Mouse (Mus musculus): Measurements from ENCODE around the gene Serhl. TPM values are rescaled to one million over a fixed set of nuclear protein-coding genes. Genes with fewer than 3 reads are reported as not detected.
A peak's percentile ranks its signal among the peaks of the same experiment; 100 is the strongest.
"Not testable (repeated sequence)": the region's sequence is repeated elsewhere in the genome, so short reads cannot be mapped to it uniquely, and the experiment has no call there.

The Serhl gene
- polyA plus RNA-seq, 1 experiment from 2014 or later = 45.4 TPM

DNA sequence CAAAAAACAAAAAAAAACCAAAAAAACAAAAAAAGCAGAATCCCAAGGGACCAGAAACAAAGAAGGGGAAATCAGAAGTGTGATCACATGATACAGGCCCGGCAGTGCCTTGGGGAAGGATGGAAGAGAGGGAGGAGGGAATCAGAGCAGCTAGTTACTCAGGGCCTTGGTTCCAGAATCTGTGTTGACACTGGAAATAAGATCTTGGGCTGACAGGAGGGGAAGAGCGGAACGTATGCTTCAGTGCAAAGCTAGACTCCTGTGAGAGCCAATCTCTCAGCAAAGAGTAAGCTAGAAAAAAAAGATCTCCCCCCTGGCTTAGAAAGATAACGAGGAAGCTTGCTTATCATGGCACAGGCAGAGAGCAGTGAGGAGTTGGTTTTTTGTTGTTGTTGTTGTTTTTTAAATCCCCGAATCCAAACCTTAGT is 30.1 kb upstream of the Serhl start:
- H3K4me1 ChIP-seq = peaks cover 27% of the 10 kb centered on the region
- WGBS = 48% methylated on average over 5 of the region's 5 CpGs
- no peak overlapping the region for H3K4me2 ChIP-seq
- no peak overlapping the region for H3K9ac ChIP-seq
- H3K9me3 ChIP-seq = no peaks in the 10 kb centered on the region
- no peak for ATAC-seq (ENCODE audit: low FRiP score)
- H3K36me3 ChIP-seq (replicated peaks) = no peaks in the 10 kb centered on the region
- peak overlapping the region; percentile 43; the same call in 1 of the 2 replicates for H3K27ac ChIP-seq
- H3K4me3 ChIP-seq (replicated peaks) = no peak overlapping the region
- H3K27me3 ChIP-seq = no peaks in the 10 kb centered on the region

GRCm38 (mm10) chr15:83061689-83062088 is 27.6 kb upstream of the Serhl start:
- no peaks in the 10 kb centered on the region for H3K27me3 ChIP-seq
- WGBS = 12% methylated on average over 5 of the region's 5 CpGs
- no peak overlapping the region for H3K27ac ChIP-seq
- H3K9me3 ChIP-seq = no peaks in the 10 kb centered on the region
- no peaks in the 10 kb centered on the region for H3K36me3 ChIP-seq (replicated peaks)
- H3K9ac ChIP-seq = no peak overlapping the region
- no peak overlapping the region for H3K4me3 ChIP-seq (replicated peaks)
- H3K4me1 ChIP-seq = peaks cover 14% of the 10 kb centered on the region
- peak; percentile 40; the same call in 1 of the 2 replicates for ATAC-seq (ENCODE audit: low FRiP score)
- no peak overlapping the region for H3K4me2 ChIP-seq

GRCm38 (mm10) chr15:83062582-83062981 is 26.7 kb upstream of the Serhl start:
- not testable (repeated sequence) for H3K4me3 ChIP-seq (replicated peaks); H3K9ac ChIP-seq; H3K4me2 ChIP-seq; H3K27me3 ChIP-seq; H3K27ac ChIP-seq; H3K4me1 ChIP-seq; H3K9me3 ChIP-seq; H3K36me3 ChIP-seq (replicated peaks); ATAC-seq (ENCODE audit: low FRiP score)
- 95% methylated on average over 2 of the region's 2 CpGs for WGBS

DNA sequence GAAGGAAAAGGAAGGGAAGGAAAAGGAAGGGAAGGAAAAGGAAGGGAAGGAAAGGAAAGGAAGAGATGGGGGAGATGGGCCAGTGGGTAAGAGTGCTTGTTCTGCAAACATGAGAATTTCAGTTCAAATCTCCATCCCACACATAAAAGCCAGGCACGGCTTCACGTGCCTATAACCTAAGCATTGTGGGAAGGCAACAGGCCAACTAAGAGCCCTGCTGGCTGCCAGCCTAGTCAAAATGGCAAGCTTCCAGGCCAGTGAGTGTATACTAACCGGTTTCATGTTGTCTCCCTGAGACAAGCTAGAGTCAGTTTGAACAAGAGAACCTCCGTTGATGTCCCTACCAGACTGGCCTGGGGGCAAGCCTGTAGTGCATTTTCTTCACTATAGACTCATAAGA is 23.8 kb upstream of the Serhl start:
- 75% methylated on average over 4 of the region's 4 CpGs for WGBS
- Histone ChIP-seq H3K27ac (no peak overlapping the region), H3K4me2 (no peak overlapping the region), H3K4me3 (replicated peaks) (no peak overlapping the region), H3K36me3 (replicated peaks) (no peaks in the 10 kb centered on the region), H3K4me1 (peaks cover 8% of the 10 kb centered on the region), H3K9me3 (no peaks in the 10 kb centered on the region), H3K9ac (no peak overlapping the region), H3K27me3 (0 out of 2 replicates have a peak, but pooled peaks cover 4% of the 10 kb centered on the region)
- ATAC-seq (ENCODE audit: low FRiP score) = no peak

- H3K27ac ChIP-seq = no peak overlapping the region
- no peak overlapping the region for H3K4me2 ChIP-seq
- no peak overlapping the region for H3K4me3 ChIP-seq (replicated peaks)
- 97% methylated on average over 5 of the region's 5 CpGs for WGBS
- ATAC-seq (ENCODE audit: low FRiP score) = no peak
- H3K36me3 ChIP-seq (replicated peaks) = no peaks in the 10 kb centered on the region
- no peaks in the 10 kb centered on the region for H3K4me1 ChIP-seq
- H3K9me3 ChIP-seq = no peaks in the 10 kb centered on the region
- no peak overlapping the region for H3K9ac ChIP-seq
- H3K27me3 ChIP-seq = 0 out of 2 replicates have a peak, but pooled peaks cover 4% of the 10 kb centered on the region
These were observed 21.0 kb upstream of the Serhl start for GRCm38 (mm10) chr15:83068270-83068669.

- Histone ChIP-seq H3K9me3 (no peaks in the 10 kb centered on the region), H3K27me3 (0 out of 2 replicates have a peak, but pooled peaks cover 5% of the 10 kb centered on the region), H3K4me2 (no peak overlapping the region), H3K36me3 (replicated peaks) (no peaks in the 10 kb centered on the region), H3K27ac (no peak overlapping the region), H3K4me3 (replicated peaks) (no peak overlapping the region), H3K4me1 (no peaks in the 10 kb centered on the region), H3K9ac (no peak overlapping the region)
- WGBS = 72% methylated on average over 3 of the region's 3 CpGs
- no peak for ATAC-seq (ENCODE audit: low FRiP score)
These were observed 18.4 kb upstream of the Serhl start for GRCm38 (mm10) chr15:83070942-83071341.

- no peaks in the 10 kb centered on the region for H3K4me1 ChIP-seq
- H3K4me2 ChIP-seq = no peak overlapping the region
- WGBS = 86% methylated on average over 5 of the region's 5 CpGs
- no peak overlapping the region for H3K27ac ChIP-seq
- H3K4me3 ChIP-seq (replicated peaks) = no peak overlapping the region
- H3K9ac ChIP-seq = no peak overlapping the region
- peaks cover 11% of the 10 kb centered on the region; the same call in 1 of the 2 replicates for H3K27me3 ChIP-seq
- H3K36me3 ChIP-seq (replicated peaks) = no peaks in the 10 kb centered on the region
- H3K9me3 ChIP-seq = no peaks in the 10 kb centered on the region
- ATAC-seq (ENCODE audit: low FRiP score) = no peak
These were observed 17.6 kb upstream of the Serhl start for GRCm38 (mm10) chr15:83071752-83072151.

DNA sequence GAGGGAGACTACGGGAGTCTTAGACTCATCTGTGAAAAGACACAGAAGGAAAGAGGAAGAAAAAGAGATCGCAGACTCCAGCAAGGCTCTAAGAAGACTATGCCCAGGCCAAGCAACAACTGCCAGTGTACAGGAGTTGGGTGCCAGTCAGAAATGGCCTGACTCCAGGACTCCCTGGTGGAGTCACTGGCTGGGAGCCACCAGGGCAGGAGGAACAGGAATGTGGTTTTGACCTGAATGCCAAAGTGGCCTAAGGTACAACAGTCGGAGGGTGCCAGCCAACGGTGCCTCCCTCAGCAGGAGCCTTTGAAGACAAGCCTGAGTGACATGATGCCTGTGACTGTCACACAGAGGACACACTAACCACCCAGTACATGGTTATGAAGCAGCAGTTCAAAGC is 15.1 kb upstream of the Serhl start:
- WGBS = 85% methylated on average over 4 of the region's 4 CpGs

DNA sequence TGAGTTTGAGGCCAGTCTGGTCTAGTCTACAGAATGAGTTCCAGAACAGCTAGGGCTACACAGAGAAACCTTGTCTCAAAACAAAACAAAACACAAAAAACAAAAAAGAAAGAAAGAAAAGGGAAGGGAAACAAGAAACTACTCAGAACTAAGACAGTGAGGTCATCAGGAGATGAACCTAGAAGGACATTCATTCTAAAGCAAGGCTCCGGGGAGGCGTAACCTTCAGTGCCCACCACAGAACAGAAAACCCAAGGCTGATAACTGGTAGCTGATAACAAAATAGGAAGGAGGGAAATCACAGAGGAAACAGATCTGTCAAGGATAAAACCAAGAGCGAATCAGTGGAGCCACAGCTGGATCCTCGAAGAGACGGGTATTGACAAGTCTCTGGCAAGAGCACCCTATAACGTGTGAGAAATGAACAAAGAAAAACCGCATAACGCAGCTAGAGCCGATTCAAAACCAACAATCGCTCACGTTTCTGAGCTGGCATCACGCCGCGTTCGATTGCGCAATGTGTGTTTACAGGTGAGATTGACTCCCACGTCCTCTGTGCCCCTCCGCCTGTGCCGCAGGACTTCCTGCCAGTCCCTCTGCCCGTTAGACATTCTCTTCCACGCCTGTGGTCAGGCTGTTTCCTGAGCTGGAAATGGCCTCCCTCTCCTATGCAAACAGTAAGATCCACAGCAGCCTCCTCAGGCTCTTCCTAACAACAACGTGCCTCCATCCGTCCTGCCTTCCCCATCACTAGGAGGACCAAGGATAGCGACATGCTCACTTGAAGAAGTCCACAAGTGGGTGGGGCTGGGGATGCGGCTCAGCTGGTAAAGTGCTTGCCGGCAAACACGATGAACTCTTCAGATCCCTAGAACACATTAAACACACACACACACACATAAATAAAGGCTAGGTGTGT is 13.4 kb upstream of the Serhl start:
- no peak overlapping the region for H3K27ac ChIP-seq

More for the DNA sequence above, 15.1 kb upstream of the Serhl start:
- no peaks in the 10 kb centered on the region for H3K4me1 ChIP-seq
- H3K27me3 ChIP-seq = peaks cover 11% of the 10 kb centered on the region; the same call in 1 of the 2 replicates
- no peaks in the 10 kb centered on the region for H3K36me3 ChIP-seq (replicated peaks)
- H3K27ac ChIP-seq = no peak overlapping the region
- no peak overlapping the region for H3K9ac ChIP-seq
- H3K4me2 ChIP-seq = no peak overlapping the region
- no peak for ATAC-seq (ENCODE audit: low FRiP score)
- no peaks in the 10 kb centered on the region for H3K9me3 ChIP-seq
- H3K4me3 ChIP-seq (replicated peaks) = no peak overlapping the region

GRCm38 (mm10) chr15:83083530-83083929 is 5.8 kb upstream of the Serhl start:
- peak overlapping the region; percentile 66 for H3K27ac ChIP-seq
- no peak overlapping the region for H3K9ac ChIP-seq
- 57% methylated on average over 5 of the region's 5 CpGs for WGBS
- H3K4me1 ChIP-seq = peaks cover 22% of the 10 kb centered on the region
- H3K27me3 ChIP-seq = peaks cover 23% of the 10 kb centered on the region
- no peak overlapping the region for H3K4me2 ChIP-seq
- H3K36me3 ChIP-seq (replicated peaks) = no peaks in the 10 kb centered on the region
- H3K9me3 ChIP-seq = no peaks in the 10 kb centered on the region
- ATAC-seq (ENCODE audit: low FRiP score) = no peak
- H3K4me3 ChIP-seq (replicated peaks) = no peak overlapping the region

More for the DNA sequence above, 13.4 kb upstream of the Serhl start:
- H3K4me2 ChIP-seq = no peak overlapping the region
- H3K9ac ChIP-seq = no peak overlapping the region
- H3K27me3 ChIP-seq = peaks cover 7% of the 10 kb centered on the region; the same call in 1 of the 2 replicates
- H3K9me3 ChIP-seq = no peaks in the 10 kb centered on the region
- no peak for ATAC-seq (ENCODE audit: low FRiP score)
- H3K4me3 ChIP-seq (replicated peaks) = no peak overlapping the region
- WGBS = 70% methylated on average over 27 of the region's 27 CpGs
- H3K36me3 ChIP-seq (replicated peaks) = no peaks in the 10 kb centered on the region
- H3K4me1 ChIP-seq = no peaks in the 10 kb centered on the region

- Histone ChIP-seq H3K27me3 (peaks cover 29% of the 10 kb centered on the region), H3K9ac (no peak overlapping the region), H3K9me3 (no peaks in the 10 kb centered on the region), H3K4me3 (replicated peaks) (no peak overlapping the region), H3K4me2 (no peak overlapping the region), H3K4me1 (peaks cover 28% of the 10 kb centered on the region), H3K36me3 (replicated peaks) (no peaks in the 10 kb centered on the region), H3K27ac (peak overlapping the region; percentile 66)
- peak; percentile 44 for ATAC-seq (ENCODE audit: low FRiP score)
- WGBS = 54% methylated on average over 13 of the region's 13 CpGs
These were observed 5.2 kb upstream of the Serhl start for GRCm38 (mm10) chr15:83084022-83084640.

- Histone ChIP-seq H3K9ac (no peak overlapping the region), H3K27me3 (peaks cover 41% of the 10 kb centered on the region), H3K4me2 (no peak overlapping the region), H3K36me3 (replicated peaks) (no peaks in the 10 kb centered on the region), H3K4me1 (peaks cover 32% of the 10 kb centered on the region), H3K27ac (no peak overlapping the region), H3K4me3 (replicated peaks) (no peak overlapping the region), H3K9me3 (no peaks in the 10 kb centered on the region)
- no peak for ATAC-seq (ENCODE audit: low FRiP score)
- 35% methylated on average over 7 of the region's 7 CpGs for WGBS
These were observed 3.4 kb upstream of the Serhl start for GRCm38 (mm10) chr15:83085901-83086300.

Measured in forebrain, embryonic 12.5 days (tissue).